Mouse (Mus musculus) C2C12 (cell line): ENCODE measurements around the gene Arhgap27.

Experiments
- CEBPB ChIP-seq: IDR thresholded peaks from one replicate; pipeline ENCODE4 v1.6.1; 2011; ENCODE audit warnings: low read depth, mild to moderate bottlenecking, control low read depth, moderate library complexity
- CTCF ChIP-seq: IDR thresholded peaks from one replicate; pipeline ENCODE4 v1.5.1; 2011; ENCODE audit not compliant: control insufficient read depth, insufficient read depth, insufficient read length
- FOSL1 ChIP-seq: IDR thresholded peaks from one replicate; pipeline ENCODE4 v1.8.0; 2011; ENCODE audit warnings: mild to moderate bottlenecking, low read length; ENCODE audit not compliant: poor library complexity, insufficient read depth, severe bottlenecking
- MAX ChIP-seq: IDR thresholded peaks from one replicate; pipeline ENCODE4 v1.6.1; 2011; ENCODE audit warnings: mild to moderate bottlenecking, control low read depth
- MYOD1 ChIP-seq: IDR thresholded peaks from one replicate; pipeline ENCODE4 v1.6.1; 2011; ENCODE audit warnings: low read depth; ENCODE audit not compliant: control insufficient read depth, insufficient read length
- MYOG ChIP-seq: IDR thresholded peaks from one replicate; pipeline ENCODE4 v1.6.1; 2011; ENCODE audit not compliant: control insufficient read depth, insufficient read length; ENCODE audit errors: extremely low read depth
- USF1 ChIP-seq: IDR thresholded peaks from one replicate; pipeline ENCODE4 v1.6.1; 2011; ENCODE audit warnings: low read depth, mild to moderate bottlenecking, control low read depth, moderate library complexity

GRCm38 (mm10) chr11:103330651-103331319 is 32.7 kb downstream of the Arhgap27 start:
- TF ChIP-seq MYOG = no peak
- no peak for TF ChIP-seq MAX
- no peak for TF ChIP-seq CTCF
- TF ChIP-seq CEBPB = no peak
- no peak for TF ChIP-seq MYOD1
- TF ChIP-seq USF1 = no peak
- TF ChIP-seq FOSL1 = no peak
